Mouse (Mus musculus) thymus, adult 2 months (tissue): Measurements from ENCODE around the gene Kctd21.

Experiments
- CTCF ChIP-seq: fragments of 200-500 bp; IDR thresholded peaks from 2 replicates; pipeline ENCODE4 v1.5.1; 2012; ENCODE audit warnings: mild to moderate bottlenecking, control low read depth, low read length, moderate library complexity, borderline replicate concordance; ENCODE audit not compliant: control insufficient read depth, poor library complexity, insufficient read depth; ENCODE audit errors: extremely low read depth
- POLR2A ChIP-seq: fragments of 200-500 bp; IDR thresholded peaks from 2 replicates; pipeline ENCODE4 v1.6.1; 2012; ENCODE audit warnings: mild to moderate bottlenecking, low read length, control low read depth, moderate library complexity; ENCODE audit not compliant: control insufficient read depth, poor library complexity, insufficient read depth; ENCODE audit errors: extremely low read depth

GRCm38 (mm10) chr7:97356253-97356652, 24.1 kb downstream of the Kctd21 start:
- TF ChIP-seq CTCF (no peak), POLR2A (no peak)
